Mouse (Mus musculus): ENCODE measurements around the gene E330017A01Rik.

E330017A01Rik gene

DNA sequence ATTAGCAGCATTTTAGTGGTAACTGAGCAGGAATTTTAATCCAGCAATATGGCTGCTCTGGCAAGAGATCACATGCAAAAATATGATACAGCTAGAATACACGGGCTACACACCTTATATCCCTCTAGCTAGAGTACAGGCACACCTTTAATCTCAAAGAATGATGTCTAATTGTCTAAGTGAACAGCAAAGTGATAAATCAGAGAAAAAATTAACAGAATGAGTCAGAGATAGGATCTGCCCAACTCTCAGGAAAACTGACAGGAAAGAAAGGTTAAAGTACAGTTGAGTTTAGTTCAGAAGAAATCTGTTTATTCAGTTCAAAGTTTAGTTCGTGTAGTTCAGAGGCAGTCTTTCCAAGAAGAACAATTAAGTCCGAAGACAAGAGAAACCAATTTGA, 47.2 kb downstream of the E330017A01Rik start:
- DNase-seq (ENCODE audit: low read depth, low spot score) = no peak

DNA sequence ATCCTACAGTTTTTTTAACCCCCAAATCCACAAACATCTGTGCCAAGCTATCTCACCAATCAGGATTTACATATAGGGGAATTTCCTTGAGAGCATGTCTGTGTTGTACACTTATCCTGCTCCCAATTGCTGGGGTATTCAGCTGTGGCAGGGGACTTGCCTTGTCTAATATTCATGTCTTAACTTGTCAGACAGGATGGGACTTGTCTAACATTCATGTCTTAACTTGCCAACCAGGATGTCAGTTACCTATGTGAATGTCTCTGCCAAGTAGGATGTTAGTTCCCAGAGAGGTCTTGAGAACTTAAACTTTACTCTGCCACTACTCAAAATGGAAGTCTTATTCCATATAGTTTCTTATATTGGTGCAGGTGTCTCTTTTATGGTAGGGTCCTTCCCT, 49.1 kb downstream of the E330017A01Rik start:
- no peak for DNase-seq (ENCODE audit: low read depth, low spot score)
